Comparison of ENCODE assay signal across 7 mouse cellular contexts in the genomic region with DNA sequence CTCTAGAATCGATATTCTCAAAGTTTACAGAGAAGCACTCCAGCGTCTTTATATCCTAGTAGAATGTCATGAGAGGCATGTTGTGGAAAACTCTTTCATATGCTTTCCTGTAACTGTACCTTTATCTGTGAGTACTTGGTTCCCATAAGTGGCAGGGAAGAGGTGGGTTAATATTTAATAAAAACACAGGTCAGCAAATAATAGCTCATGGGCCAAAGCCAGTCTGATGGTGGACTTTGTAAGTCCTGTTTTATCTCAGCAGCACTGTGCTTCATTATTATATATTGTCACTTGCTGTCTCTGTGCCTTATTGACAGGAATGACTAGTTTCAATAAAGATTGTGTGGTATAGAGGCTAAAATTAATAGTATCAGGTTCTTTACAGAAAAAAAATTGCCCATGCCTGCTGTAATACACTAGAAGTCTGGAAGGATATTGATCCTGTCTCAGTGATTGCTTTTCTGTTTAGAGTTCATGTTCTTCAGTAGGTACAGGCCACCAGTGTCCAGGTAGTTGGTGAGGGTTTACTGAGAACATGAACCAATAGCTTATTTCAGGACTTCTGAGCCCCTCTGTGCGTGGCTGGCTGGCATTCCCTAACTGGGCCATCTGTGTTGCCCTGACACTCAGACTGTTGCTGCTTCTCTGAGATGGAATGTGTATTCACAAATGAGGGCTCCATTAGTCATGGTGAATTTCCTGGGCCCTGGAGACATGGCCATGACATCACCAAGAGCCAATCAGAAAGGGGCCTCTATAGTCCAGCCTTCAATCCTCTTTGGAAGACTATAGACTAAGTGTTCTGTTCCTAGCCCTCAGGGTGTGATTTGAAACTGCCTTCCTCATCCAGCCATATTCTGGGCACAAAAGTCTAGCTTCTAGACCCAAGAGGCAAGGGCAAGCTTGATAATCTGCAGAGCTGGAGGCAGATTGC.
DNase-seq lines count a peak whose midpoint lies in the region; ATAC-seq lines count a peak whose summit lies in the region.

No protein-coding gene starts in this region.

- H3K9me3 ChIP-seq in forebrain, embryonic 16.5 days (ENCODE audit: control insufficient read depth, low read length): no peaks in the 10 kb centered on the region

- peak; percentile 26 to 36 for DNase-seq in right cerebral cortex, postnatal 10 days (ENCODE audit: low spot score in 2 of 2)
- DNase-seq in right cerebral cortex, postnatal 4 days: no peak
- DNase-seq in layer of hippocampus, postnatal 14 days (ENCODE audit: low spot score in 2 of 2): peak; percentile 27 to 33
- DNase-seq in retina, postnatal 1 day: peak; percentile 95
- no peak for DNase-seq in c-Kit-positive CD71-positive TER-119-positive erythroid progenitor cells, embryonic 14.5 days (ENCODE audit: low spot score)
- no peak for DNase-seq in adrenal gland, postnatal 25 days

- ATAC-seq in forebrain, embryonic 16.5 days: peak; percentile 83

- no peak overlapping the region for H3K4me2 ChIP-seq in forebrain, embryonic 16.5 days (ENCODE audit: low read length)

- H3K27ac ChIP-seq in forebrain, embryonic 16.5 days (ENCODE audit: low read length): peak overlapping the region; percentile 48; the same call in 1 of the 2 replicates

- H3K36me3 ChIP-seq in forebrain, embryonic 16.5 days (ENCODE audit: control insufficient read depth, insufficient read depth): no peaks in the 10 kb centered on the region

- 66% methylated on average over 3 of the region's 3 CpGs for WGBS in forebrain, embryonic 16.5 days

- H3K9ac ChIP-seq in forebrain, embryonic 16.5 days (replicated peaks; ENCODE audit: low read depth, low read length): no peak overlapping the region

- no peaks in the 10 kb centered on the region for H3K27me3 ChIP-seq in forebrain, embryonic 16.5 days (replicated peaks; ENCODE audit: control insufficient read depth, insufficient read depth, low read length)

- peaks cover 21% of the 10 kb centered on the region for H3K4me1 ChIP-seq in forebrain, embryonic 16.5 days (replicated peaks; ENCODE audit: control insufficient read depth, insufficient read depth, low read length)

- H3K4me3 ChIP-seq in forebrain, embryonic 16.5 days (replicated peaks; ENCODE audit: low read length): no peak overlapping the region

Comparison
In these comparisons a context has a peak if more than half of its experiments do, and no peak if none do; other contexts are left out.
1. DNase-seq: peak in right cerebral cortex, postnatal 10 days (2 of 2), layer of hippocampus, postnatal 14 days (2 of 2) and retina, postnatal 1 day (single experiment); none in right cerebral cortex, postnatal 4 days (single experiment), c-Kit-positive CD71-positive TER-119-positive erythroid progenitor cells, embryonic 14.5 days (single experiment) and adrenal gland, postnatal 25 days (single experiment).